Mouse (Mus musculus): ENCODE data around the gene Rsg1. TPM values are rescaled to one million over a fixed set of nuclear protein-coding genes. Genes with fewer than 3 reads are reported as not detected.

The Rsg1 gene
- 6.4 and 7.1 TPM in 2 replicates for polyA plus RNA-seq (2016; fragmentation: Nextera tagmentation; extraction: Ambion mirVana)

DNA sequence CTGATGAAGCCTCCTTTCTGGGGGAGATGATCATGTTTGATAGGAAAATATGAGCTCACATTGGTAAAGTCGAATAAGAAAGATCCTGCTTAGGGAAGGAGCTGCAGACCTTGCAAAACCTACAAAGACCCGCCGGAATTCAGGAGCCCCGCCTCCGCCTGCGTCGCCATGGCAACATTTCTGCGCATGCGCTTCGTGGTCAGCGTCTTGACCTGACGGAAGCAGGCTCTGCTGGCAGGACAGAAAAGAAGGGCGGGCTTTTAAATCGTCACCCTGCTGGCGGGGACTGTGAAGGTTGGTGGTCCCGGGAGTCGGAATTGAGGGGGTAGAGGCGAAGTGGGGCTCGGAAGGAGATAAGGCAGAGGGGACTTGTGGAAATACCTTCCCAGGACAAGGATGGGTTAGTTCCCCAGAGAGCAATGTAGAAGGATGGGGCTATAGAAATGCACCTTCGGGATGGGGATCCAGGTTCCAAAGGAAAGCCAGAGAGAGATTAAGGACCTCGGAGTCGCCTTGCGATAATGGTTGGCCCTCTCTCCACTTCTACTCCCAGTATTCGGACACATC is at the start of gene Rsg1:
Gene Rsg1 (plus strand): TSS at position 187 of the 567 bp plus-strand sequence.
- peak; percentile 77 for ATAC-seq (ENCODE audit: low FRiP score, low read depth)
- Histone ChIP-seq H3K4me3 (peak within 1 kb of the TSS; percentile 58), H3K4me1 (peaks cover 19% of the 10 kb centered on the region), H3K9me3 (no peaks in the 10 kb centered on the region), H3K27ac (replicated peaks) (no peak within 1 kb of the TSS; the same call in 1 of the 2 replicates), H3K27me3 (no peaks in the 10 kb centered on the region), H3K4me2 (replicated peaks) (peak within 1 kb of the TSS; percentile 93), H3K36me3 (no peaks in the 10 kb centered on the region), H3K9ac (replicated peaks) (peak within 1 kb of the TSS; percentile 72)
- under 1% methylated on average over 24 of the region's 24 CpGs for WGBS

GRCm38 (mm10) chr4:141165744-141166292 is 47.9 kb upstream of the Rsg1 start:
- ATAC-seq (ENCODE audit: low FRiP score, low read depth), result no peak
- Histone ChIP-seq H3K27ac (replicated peaks) (no peak overlapping the region), H3K4me2 (replicated peaks) (no peak overlapping the region), H3K4me1 (no peaks in the 10 kb centered on the region), H3K36me3 (peaks cover 24% of the 10 kb centered on the region), H3K4me3 (no peak overlapping the region), H3K9ac (replicated peaks) (no peak overlapping the region), H3K9me3 (peaks cover 8% of the 10 kb centered on the region; the same call in 1 of the 2 replicates), H3K27me3 (no peaks in the 10 kb centered on the region)
- 84% methylated on average over 8 of the region's 8 CpGs for WGBS

- Histone ChIP-seq H3K9ac (replicated peaks) (no peak overlapping the region), H3K36me3 (peaks cover 37% of the 10 kb centered on the region), H3K4me2 (replicated peaks) (no peak overlapping the region), H3K27ac (replicated peaks) (no peak overlapping the region), H3K4me3 (no peak overlapping the region), H3K9me3 (peaks cover 8% of the 10 kb centered on the region; the same call in 1 of the 2 replicates), H3K4me1 (no peaks in the 10 kb centered on the region), H3K27me3 (no peaks in the 10 kb centered on the region)
- 93% methylated on average over 3 of the region's 3 CpGs for WGBS
- ATAC-seq (ENCODE audit: low FRiP score, low read depth), result no peak
Measured at GRCm38 (mm10) chr4:141167156-141167555, 46.6 kb upstream of the Rsg1 start.

GRCm38 (mm10) chr4:141172121-141172520 is 41.6 kb upstream of the Rsg1 start:
- Histone ChIP-seq H3K9ac (replicated peaks) (no peak overlapping the region), H3K9me3 (peaks cover 1% of the 10 kb centered on the region; the same call in 1 of the 2 replicates), H3K36me3 (peaks cover 49% of the 10 kb centered on the region), H3K27ac (replicated peaks) (0 out of 2 replicates have a peak overlapping the region, but pooled peaks have one; percentile 10), H3K4me1 (no peaks in the 10 kb centered on the region), H3K4me2 (replicated peaks) (no peak overlapping the region), H3K27me3 (no peaks in the 10 kb centered on the region), H3K4me3 (no peak overlapping the region)
- no peak for ATAC-seq (ENCODE audit: low FRiP score, low read depth)
- WGBS, result 94% methylated on average over 8 of the region's 8 CpGs

DNA sequence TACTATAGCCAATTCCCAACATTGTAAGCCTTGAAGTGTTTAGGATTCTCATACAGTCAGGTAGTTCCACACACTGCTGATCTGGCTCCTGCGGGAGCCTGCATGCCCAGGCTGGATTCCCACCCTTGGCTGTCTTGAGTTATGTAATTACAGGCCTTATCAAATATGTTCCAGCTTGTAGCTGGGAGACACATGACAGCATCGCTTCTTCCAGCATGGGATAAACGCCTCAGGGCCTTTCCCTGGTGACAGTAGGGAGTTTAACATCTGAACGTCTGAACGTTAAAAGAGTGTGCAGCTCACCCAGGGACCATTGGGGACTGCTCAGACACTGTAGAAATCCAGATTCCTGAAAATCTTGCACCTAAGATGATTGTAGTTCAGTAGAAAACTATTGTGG is 38.0 kb upstream of the Rsg1 start:
- no peak overlapping the region for H3K27ac ChIP-seq (replicated peaks)
- H3K9ac ChIP-seq (replicated peaks), result no peak overlapping the region
- H3K9me3 ChIP-seq, result no peaks in the 10 kb centered on the region
- no peak overlapping the region for H3K4me3 ChIP-seq
- WGBS, result 86% methylated on average over 5 of the region's 5 CpGs
- H3K36me3 ChIP-seq, result peaks cover 34% of the 10 kb centered on the region
- ATAC-seq (ENCODE audit: low FRiP score, low read depth), result no peak
- H3K27me3 ChIP-seq, result no peaks in the 10 kb centered on the region
- H3K4me2 ChIP-seq (replicated peaks), result no peak overlapping the region
- H3K4me1 ChIP-seq, result peaks cover 3% of the 10 kb centered on the region; the same call in 1 of the 2 replicates

DNA sequence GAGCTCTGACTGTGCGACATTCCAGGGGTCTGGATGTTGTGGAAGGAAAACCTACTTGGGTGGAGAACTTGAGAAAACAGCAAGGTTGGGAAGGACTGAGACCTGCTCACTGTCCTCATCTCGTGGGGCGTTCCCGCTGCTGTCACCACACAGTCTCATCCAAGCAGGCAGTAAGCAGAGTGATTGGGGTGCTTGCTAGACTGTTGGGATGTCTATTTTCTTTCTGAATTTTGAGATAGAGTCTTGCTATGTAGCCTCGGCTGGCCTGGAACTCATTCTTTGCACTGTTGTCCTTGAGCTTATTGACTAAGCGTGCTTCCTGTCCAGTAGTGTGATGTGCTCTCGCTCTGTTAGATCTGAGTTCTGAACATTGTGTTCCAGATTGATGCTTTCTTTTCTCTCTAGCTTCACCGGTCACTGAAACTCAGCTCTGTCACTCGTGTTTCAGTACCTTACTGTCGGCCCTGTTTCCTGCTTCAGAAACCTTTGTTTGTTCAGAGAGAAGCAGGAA is 37.4 kb upstream of the Rsg1 start:
- Histone ChIP-seq H3K4me3 (no peak overlapping the region), H3K36me3 (peaks cover 34% of the 10 kb centered on the region)
- WGBS, result 86% methylated on average over 10 of the region's 10 CpGs

DNA sequence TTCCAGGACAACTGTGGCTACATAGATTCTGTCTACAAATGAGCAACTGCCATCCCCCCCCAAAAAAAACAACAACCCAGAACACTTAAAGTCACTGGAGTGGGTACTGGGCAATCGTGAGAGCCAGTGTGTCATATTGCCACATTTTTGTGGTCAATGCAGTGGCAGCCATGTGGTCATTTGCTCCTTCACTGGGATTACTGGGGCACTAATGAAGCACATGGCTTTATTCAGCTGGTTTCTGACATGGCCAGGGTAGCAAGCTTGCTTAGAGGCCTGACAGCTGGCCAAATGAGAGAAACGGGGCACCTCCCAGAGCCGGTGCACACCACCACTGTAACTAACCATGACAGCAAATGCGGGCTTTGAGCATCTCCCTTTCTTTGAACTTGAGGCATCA is 35.3 kb upstream of the Rsg1 start:
- Histone ChIP-seq H3K4me3 (no peak overlapping the region), H3K9ac (replicated peaks) (no peak overlapping the region), H3K9me3 (no peaks in the 10 kb centered on the region), H3K27me3 (no peaks in the 10 kb centered on the region), H3K36me3 (peaks cover 36% of the 10 kb centered on the region), H3K4me1 (peaks cover 3% of the 10 kb centered on the region; the same call in 1 of the 2 replicates), H3K4me2 (replicated peaks) (no peak overlapping the region), H3K27ac (replicated peaks) (peak overlapping the region; percentile 25; the same call in 1 of the 2 replicates)
- ATAC-seq (ENCODE audit: low FRiP score, low read depth), result no peak
- 89% methylated on average over 4 of the region's 4 CpGs for WGBS

More for the DNA sequence above, 37.4 kb upstream of the Rsg1 start:
- no peak overlapping the region for H3K9ac ChIP-seq (replicated peaks)
- no peak overlapping the region for H3K4me2 ChIP-seq (replicated peaks)
- no peaks in the 10 kb centered on the region for H3K27me3 ChIP-seq
- H3K4me1 ChIP-seq, result peaks cover 3% of the 10 kb centered on the region; the same call in 1 of the 2 replicates
- H3K27ac ChIP-seq (replicated peaks), result no peak overlapping the region
- no peaks in the 10 kb centered on the region for H3K9me3 ChIP-seq
- ATAC-seq (ENCODE audit: low FRiP score, low read depth), result no peak

DNA sequence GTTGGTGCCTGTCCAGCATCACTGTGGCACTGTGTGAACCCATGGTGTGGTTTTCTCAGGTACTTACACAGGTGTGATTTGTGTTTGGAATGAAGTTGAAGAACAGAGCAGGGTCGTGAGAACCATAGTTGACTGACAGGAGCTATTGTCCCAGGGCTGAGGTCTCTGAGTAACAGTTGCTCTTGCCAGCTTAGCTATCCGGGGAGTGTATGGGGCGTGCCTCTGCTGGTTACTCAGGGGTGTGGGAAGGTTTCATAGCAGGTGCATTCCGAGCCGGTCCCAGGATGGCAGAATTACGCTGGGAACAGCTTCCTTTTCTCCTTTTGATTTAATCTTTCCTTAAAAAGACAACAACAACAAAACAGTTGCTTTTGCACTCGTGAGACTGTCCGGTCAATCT is 32.9 kb upstream of the Rsg1 start:
- no peak overlapping the region for H3K9ac ChIP-seq (replicated peaks)
- H3K4me2 ChIP-seq (replicated peaks), result no peak overlapping the region
- no peak for ATAC-seq (ENCODE audit: low FRiP score, low read depth)
- no peak overlapping the region for H3K27ac ChIP-seq (replicated peaks)
- peaks cover 38% of the 10 kb centered on the region for H3K36me3 ChIP-seq
- no peak overlapping the region for H3K4me3 ChIP-seq
- WGBS, result 84% methylated on average over 8 of the region's 8 CpGs
- no peaks in the 10 kb centered on the region for H3K27me3 ChIP-seq
- no peaks in the 10 kb centered on the region for H3K9me3 ChIP-seq
- H3K4me1 ChIP-seq, result peaks cover 3% of the 10 kb centered on the region; the same call in 1 of the 2 replicates

GRCm38 (mm10) chr4:141181981-141182380 is 31.8 kb upstream of the Rsg1 start:
- Histone ChIP-seq H3K4me3 (no peak overlapping the region), H3K36me3 (peaks cover 36% of the 10 kb centered on the region), H3K27ac (replicated peaks) (no peak overlapping the region), H3K9ac (replicated peaks) (no peak overlapping the region), H3K9me3 (no peaks in the 10 kb centered on the region), H3K27me3 (no peaks in the 10 kb centered on the region), H3K4me2 (replicated peaks) (no peak overlapping the region), H3K4me1 (peaks cover 6% of the 10 kb centered on the region; the same call in 1 of the 2 replicates)
- WGBS, result 97% methylated on average over 6 of the region's 6 CpGs
- ATAC-seq (ENCODE audit: low FRiP score, low read depth), result no peak

GRCm38 (mm10) chr4:141183932-141184331 is 29.8 kb upstream of the Rsg1 start:
- H3K27me3 ChIP-seq, result no peaks in the 10 kb centered on the region
- H3K9ac ChIP-seq (replicated peaks), result no peak overlapping the region
- H3K4me2 ChIP-seq (replicated peaks), result no peak overlapping the region
- peaks cover 35% of the 10 kb centered on the region for H3K36me3 ChIP-seq
- peaks cover 6% of the 10 kb centered on the region; the same call in 1 of the 2 replicates for H3K4me1 ChIP-seq
- 97% methylated on average over 2 of the region's 2 CpGs for WGBS
- ATAC-seq (ENCODE audit: low FRiP score, low read depth), result no peak
- H3K9me3 ChIP-seq, result no peaks in the 10 kb centered on the region
- H3K27ac ChIP-seq (replicated peaks), result no peak overlapping the region
- no peak overlapping the region for H3K4me3 ChIP-seq

DNA sequence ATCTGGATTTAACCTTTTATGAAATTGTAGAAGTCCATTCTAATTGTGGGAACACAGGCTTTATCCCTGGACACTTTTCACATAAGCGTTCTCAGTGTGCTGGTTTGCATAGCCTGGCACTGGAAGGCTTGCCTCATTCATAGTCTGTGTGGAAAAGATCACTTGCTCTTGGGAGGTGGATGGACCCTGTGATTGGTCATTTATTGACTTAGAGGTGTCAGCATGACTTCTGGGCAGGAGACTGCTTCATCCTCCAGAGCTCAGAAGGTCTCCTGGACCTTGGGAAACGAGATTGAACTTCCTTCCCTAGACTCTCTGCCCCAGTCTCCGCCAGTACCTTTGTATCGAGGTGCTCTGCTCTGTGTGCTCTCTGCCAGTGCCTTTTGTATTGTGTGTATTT is 29.3 kb upstream of the Rsg1 start:
- Histone ChIP-seq H3K4me1 (peaks cover 6% of the 10 kb centered on the region; the same call in 1 of the 2 replicates), H3K4me3 (no peak overlapping the region), H3K9me3 (no peaks in the 10 kb centered on the region), H3K9ac (replicated peaks) (no peak overlapping the region), H3K36me3 (peaks cover 36% of the 10 kb centered on the region), H3K27me3 (no peaks in the 10 kb centered on the region), H3K27ac (replicated peaks) (no peak overlapping the region), H3K4me2 (replicated peaks) (no peak overlapping the region)
- ATAC-seq (ENCODE audit: low FRiP score, low read depth), result no peak
- 95% methylated on average over 4 of the region's 4 CpGs for WGBS
